Mouse (Mus musculus) stomach, postnatal 0 days (tissue): Measurements from ENCODE around the gene Eif4e. TPM values are rescaled to one million over a fixed set of nuclear protein-coding genes. Genes with fewer than 3 reads are reported as not detected.

Source experiments
- ATAC-seq: fragments of 200-750 bp; cut with Nextera tagmentation; 2 replicates; pipeline ENCODE4 v1.8.0; 2017; ENCODE audit not compliant: low FRiP score, low TSS enrichment
- DNase-seq: peaks from one replicate; pipeline ENCODE4 v3.0.0-alpha.2; 2016; ENCODE audit warnings: low spot score
- H3K27ac ChIP-seq: fragments of 300-500 bp; sonication (generic); replicated peaks from 2 replicates; pipeline ENCODE4 v1.5.1; 2014; ENCODE audit warnings: mild to moderate bottlenecking, control low read depth
- H3K27me3 ChIP-seq: fragments of 300-500 bp; sonication (generic); 2 replicates; pipeline ENCODE4 v1.6.1; 2014; ENCODE audit warnings: low read length; ENCODE audit not compliant: control insufficient read depth, insufficient read depth
- H3K36me3 ChIP-seq: fragments of 300-500 bp; sonication (generic); 2 replicates; pipeline ENCODE4 v1.6.1; 2014; ENCODE audit warnings: low read length, mixed read lengths; ENCODE audit not compliant: control insufficient read depth, insufficient read depth
- H3K4me1 ChIP-seq: fragments of 300-500 bp; sonication (generic); replicated peaks from 2 replicates; pipeline ENCODE4 v1.6.1; 2014; ENCODE audit warnings: antibody characterized with exemption; ENCODE audit not compliant: control insufficient read depth, insufficient read depth
- H3K4me2 ChIP-seq: fragments of 300-500 bp; sonication (generic); replicated peaks from 2 replicates; pipeline ENCODE4 v1.6.1; 2014; ENCODE audit warnings: low read depth, mild to moderate bottlenecking, control low read depth, moderate library complexity
- H3K4me3 ChIP-seq: fragments of 300-500 bp; sonication (generic); 2 replicates; pipeline ENCODE4 v1.5.1; 2014; ENCODE audit warnings: low read depth, low read length, control low read depth
- H3K9ac ChIP-seq: fragments of 300-500 bp; sonication (generic); 2 replicates; pipeline ENCODE4 v1.6.1; 2014; ENCODE audit warnings: mild to moderate bottlenecking, low read length, control low read depth, mixed read lengths
- H3K9me3 ChIP-seq: fragments of 300-500 bp; sonication (generic); 2 replicates; pipeline ENCODE4 v1.6.1; 2016; ENCODE audit warnings: low read length; ENCODE audit not compliant: control insufficient read depth
- CTCF ChIP-seq: IDR thresholded peaks from 2 replicates; pipeline ENCODE4 v1.5.1; 2016; ENCODE audit warnings: antibody characterized with exemption, low read depth, mild to moderate bottlenecking, moderate library complexity
- EP300 ChIP-seq: optimal IDR thresholded peaks from 2 replicates; pipeline ENCODE3; 2016; ENCODE audit warnings: antibody characterized with exemption
- WGBS: fragments of 180-500 bp; shearing (Covaris S2); extraction: QIAGEN DNeasy Blood & Tissue Kit; methylation state at CpG from one replicate; pipeline ENCODE4 v1.1.7; 2014; 5-methylcytosine and 5-hydroxymethylcytosine counted together
- polyA plus RNA-seq: library from polyadenylated mRNA; unstranded; fragments of >200 nt; fragmentation: Nextera tagmentation; extraction: Ambion mirVana; gene quantifications from 2 replicates; pipeline ENCODE4 v1.2.1, GENCODE M21; 2015

Eif4e gene
- polyA plus RNA-seq, 1 experiment from 2014 or later, result 162 TPM

GRCm38 (mm10) chr3:138531479-138532181 lies 5.7 kb downstream of the Eif4e start:
- Histone ChIP-seq H3K4me2 (no peak overlapping the region), H3K27me3 (no peaks in the 10 kb centered on the region), H3K27ac (no peak overlapping the region), H3K36me3 (no peaks in the 10 kb centered on the region), H3K4me3 (no peak overlapping the region), H3K9me3 (no peaks in the 10 kb centered on the region), H3K9ac (no peak overlapping the region), H3K4me1 (no peaks in the 10 kb centered on the region)
- ATAC-seq (no peak), DNase-seq (no peak)
- TF ChIP-seq EP300 (no peak), CTCF (no peak)
- 46% methylated on average over 12 of the region's 12 CpGs for WGBS

- Histone ChIP-seq H3K4me1 (no peaks in the 10 kb centered on the region), H3K27ac (no peak overlapping the region), H3K4me3 (no peak overlapping the region), H3K9ac (no peak overlapping the region), H3K36me3 (no peaks in the 10 kb centered on the region), H3K4me2 (no peak overlapping the region), H3K27me3 (no peaks in the 10 kb centered on the region), H3K9me3 (no peaks in the 10 kb centered on the region)
- ATAC-seq (no peak), DNase-seq (no peak)
- 31% methylated on average over 2 of the region's 2 CpGs for WGBS
- TF ChIP-seq EP300, result no peak
- TF ChIP-seq CTCF, result no peak
These were observed 6.8 kb downstream of the Eif4e start for GRCm38 (mm10) chr3:138532764-138533163.

GRCm38 (mm10) chr3:138536031-138536430 lies 10.1 kb downstream of the Eif4e start:
- no peaks in the 10 kb centered on the region for H3K4me1 ChIP-seq
- H3K4me3 ChIP-seq, result no peak overlapping the region
- H3K9ac ChIP-seq, result no peak overlapping the region
- no peak overlapping the region for H3K4me2 ChIP-seq
- H3K27ac ChIP-seq, result no peak overlapping the region
- H3K27me3 ChIP-seq, result no peaks in the 10 kb centered on the region
- ATAC-seq (no peak), DNase-seq (no peak)
- TF ChIP-seq CTCF, result no peak
- no peak for TF ChIP-seq EP300
- H3K36me3 ChIP-seq, result no peaks in the 10 kb centered on the region
- H3K9me3 ChIP-seq, result no peaks in the 10 kb centered on the region
- WGBS, result 98% methylated on average over 2 of the region's 2 CpGs

GRCm38 (mm10) chr3:138542621-138543020 lies 16.6 kb downstream of the Eif4e start:
- Histone ChIP-seq H3K4me1 (no peaks in the 10 kb centered on the region), H3K4me2 (no peak overlapping the region), H3K4me3 (no peak overlapping the region), H3K9me3 (no peaks in the 10 kb centered on the region), H3K27me3 (no peaks in the 10 kb centered on the region), H3K9ac (no peak overlapping the region), H3K36me3 (no peaks in the 10 kb centered on the region), H3K27ac (no peak overlapping the region)
- 48% methylated on average over 3 of the region's 3 CpGs for WGBS
- ATAC-seq (no peak), DNase-seq (no peak)
- no peak for TF ChIP-seq EP300
- TF ChIP-seq CTCF, result no peak

- H3K27me3 ChIP-seq, result no peaks in the 10 kb centered on the region
- H3K4me2 ChIP-seq, result no peak overlapping the region
- H3K27ac ChIP-seq, result no peak overlapping the region
- ATAC-seq (no peak), DNase-seq (no peak)
- H3K36me3 ChIP-seq, result no peaks in the 10 kb centered on the region; the same call in 1 of the 2 replicates
- WGBS, result 71% methylated on average over 4 of the region's 4 CpGs
- no peak overlapping the region for H3K9ac ChIP-seq
- H3K9me3 ChIP-seq, result no peaks in the 10 kb centered on the region
- TF ChIP-seq EP300, result no peak
- no peaks in the 10 kb centered on the region for H3K4me1 ChIP-seq
- H3K4me3 ChIP-seq, result no peak overlapping the region
These were observed 18.1 kb downstream of the Eif4e start for GRCm38 (mm10) chr3:138544117-138544516.

GRCm38 (mm10) chr3:138546678-138547077 lies 20.7 kb downstream of the Eif4e start:
- no peak overlapping the region for H3K27ac ChIP-seq
- H3K27me3 ChIP-seq, result no peaks in the 10 kb centered on the region
- ATAC-seq (no peak), DNase-seq (no peak)
- TF ChIP-seq CTCF (no peak), EP300 (no peak)
- WGBS, result 76% methylated on average over 2 of the region's 2 CpGs
- H3K4me3 ChIP-seq, result no peak overlapping the region
- H3K4me2 ChIP-seq, result no peak overlapping the region
- H3K4me1 ChIP-seq, result no peaks in the 10 kb centered on the region
- H3K36me3 ChIP-seq, result peaks cover 2% of the 10 kb centered on the region; the same call in 1 of the 2 replicates
- H3K9ac ChIP-seq, result no peak overlapping the region
- no peaks in the 10 kb centered on the region for H3K9me3 ChIP-seq
